Mouse (Mus musculus) urinary bladder, adult 18-20 months (tissue): ENCODE measurements at regions not wholly inside any gene's neighbourhood (a gene's known extent, or its start where the extent isn't known, plus 50 kb on each side); places are given as distances from the start of the nearest gene placed in this dataset.
"Not testable (repeated sequence)": the region's sequence is repeated elsewhere in the genome, so short reads cannot be mapped to it uniquely, and the experiment has no call there.

ENCODE experiments used
- DNase-seq, 2 experiments: peaks; one replicate each; pipeline ENCODE4 v3.0.0; 2022; ENCODE audit warnings: low spot score in 2 of 2, mixed read lengths in 2 of 2

- no peak for DNase-seq
Observed at GRCm38 (mm10) chr4:124395966-124396395, 214.6 kb downstream of the 3100002H09Rik start.

- DNase-seq = no peak
Observed at GRCm38 (mm10) chr4:124395069-124395965, 215.3 kb downstream of the 3100002H09Rik start.

GRCm38 (mm10) chr4:124393595-124393994 is 217.0 kb downstream of the 3100002H09Rik start:
- no peak for DNase-seq

GRCm38 (mm10) chr4:124389067-124389466 is 221.5 kb downstream of the 3100002H09Rik start:
- DNase-seq = no peak

GRCm38 (mm10) chr4:124385106-124386055 is 225.2 kb downstream of the 3100002H09Rik start:
- DNase-seq = no peak

GRCm38 (mm10) chr4:124376504-124376903 is 234.1 kb downstream of the 3100002H09Rik start:
- DNase-seq = no peak

- no peak for DNase-seq
Observed at GRCm38 (mm10) chr4:124375581-124375980, 235.0 kb downstream of the 3100002H09Rik start.

GRCm38 (mm10) chr4:124368831-124369230 is 241.8 kb downstream of the 3100002H09Rik start:
- no peak for DNase-seq

GRCm38 (mm10) chr4:124368085-124368484 is 242.5 kb downstream of the 3100002H09Rik start:
- DNase-seq = no peak

- no peak for DNase-seq
Observed at GRCm38 (mm10) chr4:124360578-124360908, 250.1 kb downstream of the 3100002H09Rik start.

- no peak for DNase-seq
Observed at GRCm38 (mm10) chr4:124359707-124360577, 250.7 kb downstream of the 3100002H09Rik start.

- not testable (repeated sequence) for DNase-seq
Observed at GRCm38 (mm10) chr4:124358456-124358855, 252.1 kb downstream of the 3100002H09Rik start.

- no peak for DNase-seq
Observed at GRCm38 (mm10) chr4:124350361-124350760, 260.2 kb downstream of the 3100002H09Rik start.

- DNase-seq = no peak
Observed at GRCm38 (mm10) chr4:124349610-124350295, 260.9 kb downstream of the 3100002H09Rik start.

GRCm38 (mm10) chr4:124349055-124349454 is 261.5 kb downstream of the 3100002H09Rik start:
- DNase-seq = no peak

- DNase-seq = no peak
Observed at GRCm38 (mm10) chr4:124340073-124340472, 270.5 kb downstream of the 3100002H09Rik start.

- no peak for DNase-seq
Observed at GRCm38 (mm10) chr4:124335726-124336125, 274.9 kb downstream of the 3100002H09Rik start.

- no peak for DNase-seq
Observed at GRCm38 (mm10) chr4:124332974-124333373, 277.6 kb downstream of the 3100002H09Rik start.

GRCm38 (mm10) chr4:124332416-124332815 is 278.2 kb downstream of the 3100002H09Rik start:
- no peak for DNase-seq

GRCm38 (mm10) chr4:124329107-124329771 is 281.4 kb downstream of the 3100002H09Rik start:
- no peak for DNase-seq
